Mouse (Mus musculus) stomach, embryonic 14.5 days (tissue): ENCODE measurements around the gene Hoxc11. TPM values are rescaled to one million over a fixed set of nuclear protein-coding genes. Genes with fewer than 3 reads are reported as not detected.

Source experiments
- ATAC-seq: fragments of 200-750 bp; cut with Nextera tagmentation; 2 replicates; pipeline ENCODE4 v1.8.0; 2017; ENCODE audit warnings: low read depth, moderate TSS enrichment; ENCODE audit not compliant: insufficient number of reproducible peaks, insufficient read depth, low FRiP score
- H3K27ac ChIP-seq: fragments of 300-500 bp; sonication (generic); 2 replicates; pipeline ENCODE4 v1.5.1; 2014; ENCODE audit warnings: mild to moderate bottlenecking, low read length, moderate library complexity, mixed read lengths
- H3K27me3 ChIP-seq: fragments of 300-500 bp; sonication (generic); 2 replicates; pipeline ENCODE4 v1.6.1; 2014; ENCODE audit warnings: low read length, control low read depth, mixed read lengths; ENCODE audit not compliant: control insufficient read depth, insufficient read depth
- H3K36me3 ChIP-seq: fragments of 300-500 bp; sonication (generic); 2 replicates; pipeline ENCODE4 v1.6.1; 2014; ENCODE audit warnings: mild to moderate bottlenecking, control low read depth, low read length, moderate library complexity, mixed read lengths; ENCODE audit not compliant: control insufficient read depth, insufficient read depth
- H3K4me1 ChIP-seq: fragments of 300-500 bp; sonication (generic); 2 replicates; pipeline ENCODE4 v1.6.1; 2014; ENCODE audit warnings: low read length, control low read depth, mixed read lengths; ENCODE audit not compliant: control insufficient read depth, insufficient read depth
- H3K4me2 ChIP-seq: fragments of 300-500 bp; sonication (generic); replicated peaks from 2 replicates; pipeline ENCODE4 v1.6.1; 2014; ENCODE audit warnings: low read depth, low read length, control low read depth
- H3K4me3 ChIP-seq: fragments of 300-500 bp; sonication (generic); 2 replicates; pipeline ENCODE4 v1.5.1; 2014; ENCODE audit warnings: low read depth, low read length, control low read depth
- H3K9ac ChIP-seq: fragments of 300-500 bp; sonication (generic); replicated peaks from 2 replicates; pipeline ENCODE4 v1.6.1; 2014; ENCODE audit warnings: low read depth, mild to moderate bottlenecking, control low read depth, low read length, moderate library complexity, mixed read lengths
- H3K9me3 ChIP-seq: fragments of 300-500 bp; sonication (generic); 2 replicates; pipeline ENCODE4 v1.6.1; 2016; ENCODE audit warnings: low read depth, low read length, control low read depth; ENCODE audit not compliant: control insufficient read depth
- WGBS: fragments of 180-500 bp; shearing (Covaris S2); extraction: QIAGEN DNeasy Blood & Tissue Kit; methylation state at CpG from one replicate; pipeline ENCODE4 v1.1.7; 2014; 5-methylcytosine and 5-hydroxymethylcytosine counted together
- polyA plus RNA-seq: library from polyadenylated mRNA; unstranded; fragments of >200 nt; fragmentation: Nextera tagmentation; extraction: Ambion mirVana; gene quantifications from 2 replicates; pipeline ENCODE4 v1.2.1, GENCODE M21; 2014

The Hoxc11 gene
- polyA plus RNA-seq, 1 experiment from 2014 or later: not detected

DNA sequence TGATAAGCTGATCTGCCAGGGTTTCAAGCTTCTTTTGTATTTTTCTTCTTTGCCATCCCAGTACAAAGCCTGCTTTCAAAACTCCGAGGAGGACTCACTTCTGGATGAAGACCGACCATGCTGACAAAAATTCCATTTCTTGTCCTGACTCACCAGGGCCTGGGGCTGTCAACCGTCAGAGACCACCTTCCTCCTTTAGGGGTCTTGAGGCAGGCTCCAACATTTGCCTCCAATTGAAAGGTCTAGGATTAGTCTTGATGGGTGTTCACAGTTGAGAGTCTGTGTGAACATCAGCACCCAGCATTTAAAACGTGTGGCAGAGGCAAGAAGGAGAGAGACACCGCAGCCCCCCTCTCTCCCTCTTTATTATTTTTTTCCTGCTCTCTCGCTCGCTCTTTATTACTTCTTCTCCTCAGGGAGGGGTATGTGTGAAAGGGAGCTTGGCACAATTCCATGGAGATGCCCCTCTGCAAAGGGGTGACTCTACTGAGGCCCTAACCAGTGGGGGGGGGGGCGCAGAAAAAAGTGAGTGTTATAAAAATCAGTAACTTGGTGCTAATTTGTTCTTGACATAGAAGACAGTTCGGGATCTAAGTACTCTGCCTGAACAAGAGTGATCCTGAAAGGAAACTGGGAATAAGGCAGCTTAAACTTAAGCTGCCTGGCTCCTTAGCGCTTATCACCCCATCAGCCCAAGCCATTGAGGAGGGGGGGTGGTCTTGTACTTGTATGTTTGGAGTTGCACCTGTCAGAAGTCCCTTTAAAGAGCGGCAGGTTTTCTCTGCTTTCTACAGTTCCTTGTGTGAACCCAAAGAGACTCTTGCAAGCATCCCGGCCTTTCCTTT, 34.7 kb upstream of the Hoxc11 start:
- no peak overlapping the region for H3K27ac ChIP-seq
- H3K4me1 ChIP-seq: 0 out of 2 replicates have a peak, but pooled peaks cover 6% of the 10 kb centered on the region
- no peaks in the 10 kb centered on the region for H3K9me3 ChIP-seq
- no peak overlapping the region for H3K4me3 ChIP-seq
- no peaks in the 10 kb centered on the region for H3K36me3 ChIP-seq
- WGBS: 5% methylated on average over 12 of the region's 12 CpGs
- peaks cover 88% of the 10 kb centered on the region for H3K27me3 ChIP-seq
- no peak for ATAC-seq
- no peak overlapping the region for H3K4me2 ChIP-seq
- H3K9ac ChIP-seq: no peak overlapping the region

GRCm38 (mm10) chr15:102920619-102921018, 33.6 kb upstream of the Hoxc11 start:
- ATAC-seq: peak; percentile 82
- Histone ChIP-seq H3K4me2 (peak overlapping the region; percentile 16; the same call in 1 of the 2 replicates), H3K9ac (no peak overlapping the region), H3K27ac (no peak overlapping the region), H3K27me3 (peaks cover 91% of the 10 kb centered on the region), H3K9me3 (no peaks in the 10 kb centered on the region), H3K36me3 (no peaks in the 10 kb centered on the region), H3K4me3 (peak overlapping the region; percentile 12; the same call in 1 of the 2 replicates), H3K4me1 (0 out of 2 replicates have a peak, but pooled peaks cover 6% of the 10 kb centered on the region)
- WGBS: under 1% methylated on average over 20 of the region's 20 CpGs

DNA sequence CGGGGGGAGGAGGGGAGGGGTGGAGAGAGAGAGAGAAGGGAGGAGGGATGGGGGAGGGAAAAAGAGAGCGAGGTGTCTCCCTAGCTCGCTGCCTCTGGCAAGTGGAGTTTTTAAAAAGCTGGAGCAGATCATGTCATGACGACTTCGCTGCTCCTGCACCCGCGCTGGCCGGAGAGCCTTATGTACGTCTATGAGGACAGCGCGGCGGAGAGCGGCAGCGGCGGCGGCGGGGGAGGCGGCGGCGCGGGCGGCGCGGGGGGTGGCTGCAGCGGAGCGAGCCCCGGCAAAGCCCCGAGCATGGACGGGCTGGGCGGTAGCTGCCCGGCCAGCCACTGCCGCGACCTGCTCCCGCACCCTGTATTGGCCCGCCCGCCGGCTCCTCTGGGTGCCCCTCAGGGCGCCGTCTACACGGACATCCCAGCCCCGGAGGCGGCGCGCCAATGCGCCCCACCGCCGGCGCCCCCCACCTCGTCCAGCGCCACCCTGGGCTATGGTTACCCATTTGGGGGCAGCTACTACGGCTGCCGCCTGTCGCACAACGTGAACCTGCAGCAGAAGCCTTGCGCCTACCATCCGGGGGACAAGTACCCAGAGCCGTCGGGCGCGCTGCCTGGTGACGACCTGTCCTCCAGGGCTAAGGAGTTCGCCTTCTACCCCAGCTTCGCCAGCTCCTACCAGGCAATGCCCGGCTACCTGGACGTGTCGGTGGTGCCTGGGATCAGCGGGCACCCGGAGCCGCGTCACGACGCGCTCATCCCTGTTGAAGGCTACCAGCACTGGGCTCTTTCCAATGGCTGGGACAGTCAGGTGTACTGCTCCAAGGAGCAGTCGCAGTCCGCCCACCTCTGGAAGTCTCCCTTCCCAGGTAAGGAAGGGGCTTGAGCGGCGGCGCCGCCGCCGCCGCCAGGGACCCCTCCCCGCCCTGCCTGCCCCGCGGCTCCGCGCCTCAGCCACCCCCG, 32.9 kb upstream of the Hoxc11 start, which contains the start of gene Hoxc13:
TSS of gene Hoxc13 (plus strand) at position 51 of the 959 bp plus-strand sequence.
- no peaks in the 10 kb centered on the region for H3K36me3 ChIP-seq
- H3K9me3 ChIP-seq: no peaks in the 10 kb centered on the region
- peak within 1 kb of the TSS; percentile 16; the same call in 1 of the 2 replicates for H3K4me2 ChIP-seq
- H3K27ac ChIP-seq: no peak within 1 kb of the TSS
- ATAC-seq: peak; percentile 49; the same call in 1 of the 2 replicates
- peaks cover 91% of the 10 kb centered on the region for H3K27me3 ChIP-seq
- H3K4me3 ChIP-seq: peak within 1 kb of the TSS; percentile 12
- H3K9ac ChIP-seq: no peak within 1 kb of the TSS
- WGBS: 1% methylated on average over 69 of the region's 88 CpGs
- 0 out of 2 replicates have a peak, but pooled peaks cover 6% of the 10 kb centered on the region for H3K4me1 ChIP-seq

DNA sequence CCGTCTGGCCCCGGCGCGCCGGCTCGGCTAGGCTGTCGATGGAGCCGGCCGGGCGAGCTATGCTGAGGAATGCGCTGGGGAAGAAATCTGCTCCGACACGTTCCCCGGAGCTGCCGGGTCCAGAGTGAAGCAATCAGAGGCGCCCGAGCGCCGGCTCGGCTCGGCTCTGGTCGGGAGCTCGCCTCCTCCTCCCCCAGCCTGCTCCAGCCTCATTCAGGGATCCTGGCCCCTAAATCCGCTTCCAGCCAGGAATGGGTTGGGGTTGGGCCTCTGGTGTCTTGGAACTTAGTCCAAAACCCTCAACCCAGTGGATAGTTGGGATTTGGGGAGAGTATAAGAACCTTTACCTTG, 32.2 kb upstream of the Hoxc11 start:
- H3K27ac ChIP-seq: no peak overlapping the region
- H3K9ac ChIP-seq: no peak overlapping the region
- H3K36me3 ChIP-seq: no peaks in the 10 kb centered on the region
- H3K4me1 ChIP-seq: 0 out of 2 replicates have a peak, but pooled peaks cover 6% of the 10 kb centered on the region
- peaks cover 91% of the 10 kb centered on the region for H3K27me3 ChIP-seq
- no peak overlapping the region for H3K4me3 ChIP-seq
- under 1% methylated on average over 24 of the region's 24 CpGs for WGBS
- no peak; the same call in 1 of the 2 replicates for ATAC-seq
- no peak overlapping the region for H3K4me2 ChIP-seq
- no peaks in the 10 kb centered on the region for H3K9me3 ChIP-seq

DNA sequence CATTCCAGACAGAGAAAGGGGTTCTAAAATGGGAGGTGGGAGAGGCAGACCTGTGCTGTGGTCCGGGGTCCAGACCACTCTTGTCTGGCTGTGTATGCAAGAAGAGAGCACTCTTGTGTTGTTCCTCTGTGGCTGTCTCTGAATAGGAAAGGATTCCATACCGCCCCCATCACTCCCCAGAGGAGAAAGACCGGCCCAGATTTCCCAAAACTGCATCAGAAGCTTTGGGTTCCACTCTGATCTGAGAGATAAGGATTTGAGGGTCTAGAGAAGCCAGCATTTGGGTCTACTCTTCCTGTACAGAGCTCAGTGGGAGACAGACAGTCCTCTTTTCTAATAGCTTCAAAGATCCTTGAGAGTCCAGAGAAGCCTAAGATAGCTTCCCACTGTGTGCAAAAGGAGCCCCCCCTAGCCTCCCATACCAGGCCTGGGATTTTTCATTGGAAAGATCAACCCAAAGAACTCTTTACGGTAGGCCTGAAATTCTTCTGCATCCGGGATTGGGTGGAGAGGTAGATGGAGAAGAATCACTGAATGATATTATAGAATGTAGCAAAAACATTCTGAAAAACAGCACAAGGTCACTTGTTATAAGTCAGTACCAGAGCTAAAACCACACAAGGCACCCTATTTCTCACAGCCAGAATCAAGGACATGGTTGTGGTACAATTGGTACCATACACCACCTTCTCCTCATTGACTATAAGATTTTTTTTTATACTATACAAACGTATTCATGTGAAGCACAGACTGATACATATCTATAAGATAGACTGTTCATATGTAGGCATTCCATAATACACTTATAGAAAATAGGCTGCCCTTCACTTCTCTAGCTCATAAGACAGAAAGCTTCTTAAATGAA, 31.4 kb upstream of the Hoxc11 start:
- no peak overlapping the region for H3K9ac ChIP-seq
- no peak overlapping the region for H3K27ac ChIP-seq
- H3K27me3 ChIP-seq: peaks cover 91% of the 10 kb centered on the region
- H3K4me3 ChIP-seq: no peak overlapping the region
- WGBS: 17% methylated on average over 6 of the region's 6 CpGs
- H3K4me2 ChIP-seq: no peak overlapping the region
- no peaks in the 10 kb centered on the region for H3K9me3 ChIP-seq
- no peaks in the 10 kb centered on the region for H3K36me3 ChIP-seq
- no peak for ATAC-seq
- 0 out of 2 replicates have a peak, but pooled peaks cover 6% of the 10 kb centered on the region for H3K4me1 ChIP-seq

DNA sequence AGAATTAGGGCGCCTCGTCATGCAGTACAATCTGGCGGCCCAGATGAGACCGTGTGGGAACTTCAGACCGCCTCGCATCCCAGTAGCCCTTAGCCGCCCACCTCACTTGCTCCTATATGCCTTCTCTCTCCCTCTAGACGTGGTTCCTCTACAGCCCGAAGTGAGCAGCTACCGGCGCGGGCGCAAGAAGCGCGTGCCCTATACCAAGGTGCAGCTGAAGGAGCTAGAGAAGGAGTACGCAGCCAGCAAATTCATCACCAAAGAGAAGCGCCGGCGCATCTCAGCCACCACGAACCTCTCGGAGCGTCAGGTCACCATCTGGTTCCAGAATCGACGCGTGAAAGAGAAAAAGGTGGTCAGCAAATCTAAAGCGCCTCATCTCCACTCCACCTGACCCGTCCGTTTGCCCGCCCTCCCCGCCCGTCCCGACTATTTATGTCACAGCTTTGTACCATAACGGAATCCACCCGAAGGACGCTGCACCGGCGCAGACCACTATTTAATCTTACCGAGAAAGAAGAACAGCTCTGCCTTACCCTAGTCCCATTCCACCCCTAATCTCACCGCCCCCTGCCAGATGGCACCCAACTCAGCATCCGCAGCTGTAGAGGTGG, 27.1 kb upstream of the Hoxc11 start:
- no peak overlapping the region for H3K4me3 ChIP-seq
- no peaks in the 10 kb centered on the region for H3K4me1 ChIP-seq
- H3K27me3 ChIP-seq: peaks cover 94% of the 10 kb centered on the region
- no peak overlapping the region for H3K4me2 ChIP-seq
- WGBS: 1% methylated on average over 40 of the region's 40 CpGs
- no peaks in the 10 kb centered on the region for H3K9me3 ChIP-seq
- no peaks in the 10 kb centered on the region for H3K36me3 ChIP-seq
- no peak for ATAC-seq
- no peak overlapping the region for H3K9ac ChIP-seq
- H3K27ac ChIP-seq: no peak overlapping the region

DNA sequence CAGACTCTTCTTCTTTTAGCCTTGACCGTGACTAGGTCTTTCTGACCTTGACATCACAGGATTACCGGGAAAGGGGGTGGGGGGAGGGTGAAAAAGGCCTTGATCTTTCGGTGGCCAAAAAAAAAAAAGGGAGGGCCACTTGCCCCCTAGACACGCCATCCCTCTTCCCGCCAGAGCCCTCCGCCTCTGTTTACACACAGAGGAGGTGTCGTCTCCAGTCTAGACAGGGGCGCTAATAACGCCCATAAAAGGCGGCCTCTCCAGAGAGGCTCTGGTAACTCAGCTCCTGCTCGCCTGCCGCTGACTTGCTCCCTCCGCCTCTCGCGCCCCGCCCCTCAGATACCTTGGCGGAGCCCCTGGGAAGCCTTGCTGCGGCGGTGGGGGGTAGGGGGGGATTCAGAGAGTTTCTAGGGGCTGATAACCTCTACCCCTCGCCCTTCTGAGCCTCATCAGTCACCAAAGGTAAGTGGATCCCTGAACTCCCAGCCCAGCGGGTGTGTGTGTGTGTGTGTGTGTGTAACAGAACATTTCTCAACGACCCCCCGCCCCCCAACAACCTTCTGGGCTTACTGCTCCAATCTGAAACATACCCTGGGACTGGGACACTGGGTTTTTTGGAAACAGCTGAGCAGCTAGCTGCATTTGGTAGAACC, 22.4 kb upstream of the Hoxc11 start:
- no peak for ATAC-seq
- Histone ChIP-seq H3K36me3 (no peaks in the 10 kb centered on the region), H3K9ac (no peak overlapping the region), H3K4me2 (no peak overlapping the region), H3K4me1 (no peaks in the 10 kb centered on the region), H3K27me3 (peaks cover 100% of the 10 kb centered on the region), H3K9me3 (no peaks in the 10 kb centered on the region), H3K27ac (no peak overlapping the region), H3K4me3 (no peak overlapping the region)
- WGBS: 2% methylated on average over 23 of the region's 23 CpGs
